Mouse (Mus musculus) mouse embryonic stem cell (cell line): ENCODE data around the gene Kcnq1.

Experiments
- in situ Hi-C, 2 experiments: fragments of 300-500 bp; cut with MboI; formaldehyde crosslinking; loops; 1 replicate in 1 of 2; 3 replicates in 1 of 2; pipeline ENCODE4 v1.14.3; 2019 to 2020; ENCODE audit warnings: low sequenced_read_pairs in 2 of 2, low pct_unique_long_range_greater_than_20kb in 1 of 2, mixed read lengths in 1 of 2; ENCODE audit not compliant: unreplicated experiment in 1 of 2

Gene Kcnq1

GRCm38 (mm10) chr7:143475876-143476275, 369.7 kb downstream of the Kcnq1 start:
- in situ Hi-C loops = no loop called here
